19 mouse cellular contexts compared by ENCODE assay signal in genomic region chr11:116721548-116722271, GRCm38 (mm10). TPM values are rescaled to one million over a fixed set of nuclear protein-coding genes. Genes with fewer than 3 reads are reported as not detected.
DNase-seq lines count a peak whose midpoint lies in the region; ATAC-seq and TF ChIP-seq lines count a peak whose summit lies in the region.
"Had no signal": no experiment of that assay in that cellular context is flagged by ENCODE, and none has a peak within 500 bp of the region (broad histone marks: within the 10 kb centered on the region; RNA-seq: fewer than 3 reads in every experiment).

No protein-coding gene starts in this region.

- H3K9me3 ChIP-seq in heart, embryonic 12.5 days (replicated peaks) = peaks cover 17% of the 10 kb centered on the region
- H3K9me3 ChIP-seq in lung, embryonic 14.5 days (ENCODE audit: low read depth, low read length) = no peaks in the 10 kb centered on the region
- H3K9me3 ChIP-seq in limb, embryonic 11.5 days (ENCODE audit: control insufficient read depth, low read length) = no peaks in the 10 kb centered on the region
- H3K9me3 ChIP-seq: embryonic facial prominence, embryonic 12.5 days; neural tube, embryonic 15.5 days had no signal

- TF ChIP-seq CTCF in lung, embryonic 14.5 days (IDR thresholded peaks at IDR 0.05; ENCODE audit: low read depth) = no peak
- TF ChIP-seq CTCF in lung, adult 2 months (IDR thresholded peaks at IDR 0.05; ENCODE audit: insufficient read depth, low read length) = no peak

- 66% methylated on average over 9 of the region's 9 CpGs for WGBS in heart, embryonic 12.5 days
- WGBS in lung, embryonic 14.5 days = 54% methylated on average over 9 of the region's 9 CpGs
- WGBS in lung, adult 2 months = 30% methylated on average over 9 of the region's 9 CpGs
- 77% methylated on average over 9 of the region's 9 CpGs for WGBS in limb, embryonic 11.5 days

- 0 out of 2 replicates have a peak, but pooled peaks cover 3% of the 10 kb centered on the region for H3K4me1 ChIP-seq in heart, embryonic 12.5 days (replicated peaks)
- no peaks in the 10 kb centered on the region; the same call in 1 of the 2 replicates for H3K4me1 ChIP-seq in lung, embryonic 14.5 days (ENCODE audit: insufficient read depth)
- peaks cover 7% of the 10 kb centered on the region for H3K4me1 ChIP-seq in lung, adult 2 months (ENCODE audit: control insufficient read depth, insufficient read depth, low read length)
- H3K4me1 ChIP-seq in limb, embryonic 11.5 days (ENCODE audit: control insufficient read depth, insufficient read depth, low read length) = no peaks in the 10 kb centered on the region

- no peaks in the 10 kb centered on the region for H3K36me3 ChIP-seq in heart, embryonic 12.5 days
- no peaks in the 10 kb centered on the region for H3K36me3 ChIP-seq in lung, embryonic 14.5 days (ENCODE audit: insufficient read depth)
- H3K36me3 ChIP-seq in limb, embryonic 11.5 days (ENCODE audit: control insufficient read depth, insufficient read depth, low read length) = no peaks in the 10 kb centered on the region
- H3K36me3 ChIP-seq: embryonic facial prominence, embryonic 12.5 days; neural tube, embryonic 15.5 days had no signal

- H3K9ac ChIP-seq in heart, embryonic 12.5 days = no peak overlapping the region
- H3K9ac ChIP-seq in lung, embryonic 14.5 days = no peak overlapping the region
- no peak overlapping the region for H3K9ac ChIP-seq in limb, embryonic 11.5 days (ENCODE audit: low read length)
- H3K9ac ChIP-seq: embryonic facial prominence, embryonic 12.5 days; forebrain, embryonic 13.5 days; neural tube, embryonic 15.5 days had no signal

- no peak for TF ChIP-seq POLR2A in lung, adult 2 months (IDR thresholded peaks at IDR 0.05; ENCODE audit: borderline replicate concordance, extremely low read depth, low read depth, low read length)

- ATAC-seq in heart, embryonic 12.5 days (ENCODE audit: insufficient number of reproducible peaks, low FRiP score) = no peak
- no peak for ATAC-seq in lung, embryonic 14.5 days (ENCODE audit: insufficient read depth)
- no peak for ATAC-seq in limb, embryonic 11.5 days (ENCODE audit: insufficient number of reproducible peaks, low FRiP score, low TSS enrichment, low read depth)
- ATAC-seq: forebrain, embryonic 13.5 days; intestine, embryonic 16.5 days had no signal

- H3K4me2 ChIP-seq in heart, embryonic 12.5 days = no peak overlapping the region
- no peak overlapping the region for H3K4me2 ChIP-seq in lung, embryonic 14.5 days
- H3K4me2 ChIP-seq in limb, embryonic 11.5 days (ENCODE audit: low read depth, severe bottlenecking) = no peak overlapping the region
- H3K4me2 ChIP-seq: embryonic facial prominence, embryonic 12.5 days; forebrain, embryonic 13.5 days; neural tube, embryonic 15.5 days had no signal

- no peaks in the 10 kb centered on the region for H3K27me3 ChIP-seq in heart, embryonic 12.5 days (replicated peaks)
- H3K27me3 ChIP-seq in lung, embryonic 14.5 days (ENCODE audit: insufficient read depth, low read length) = no peaks in the 10 kb centered on the region
- H3K27me3 ChIP-seq in limb, embryonic 11.5 days (ENCODE audit: control insufficient read depth, insufficient read depth, low read length) = no peaks in the 10 kb centered on the region
- H3K27me3 ChIP-seq: embryonic facial prominence, embryonic 12.5 days; forebrain, embryonic 13.5 days; neural tube, embryonic 15.5 days had no signal

- H3K27ac ChIP-seq in heart, embryonic 12.5 days (ENCODE audit: poor library complexity, severe bottlenecking) = no peak overlapping the region
- no peak overlapping the region for H3K27ac ChIP-seq in lung, embryonic 14.5 days (ENCODE audit: low read depth)
- 0 out of 2 replicates have a peak overlapping the region, but pooled peaks have one; percentile 30 for H3K27ac ChIP-seq in limb, embryonic 11.5 days (replicated peaks; ENCODE audit: low read depth, low read length)
- H3K27ac ChIP-seq: embryonic facial prominence, embryonic 12.5 days; forebrain, embryonic 13.5 days; neural tube, embryonic 15.5 days had no signal

- DNase-seq in heart, adult 11 months = peak; percentile 96
- DNase-seq in lung, embryonic 14.5 days = peak; percentile 37
- no peak for DNase-seq in lung, adult 2 months
- DNase-seq in limb, embryonic 11.5 days (ENCODE audit: low spot score) = no peak
- peak; percentile 11 for DNase-seq in skeletal muscle tissue, adult 2 months (ENCODE audit: low read depth, low spot score)
- no peak for DNase-seq in cerebellum, postnatal 36 days
- no peak for DNase-seq in left cerebral cortex, adult 18-20 months (ENCODE audit: low spot score in 2 of 2)
- DNase-seq: B cell, adult 2 months; cerebellum, adult 18-20 months had no signal

- H3K4me3 ChIP-seq in heart, embryonic 12.5 days = no peak overlapping the region
- no peak overlapping the region for H3K4me3 ChIP-seq in lung, embryonic 14.5 days (ENCODE audit: low read depth, low read length)
- H3K4me3 ChIP-seq in lung, adult 2 months (replicated peaks; ENCODE audit: extremely low read depth, low read depth, low read length) = no peak overlapping the region
- no peak overlapping the region for H3K4me3 ChIP-seq in limb, embryonic 11.5 days (ENCODE audit: low read depth, low read length)
- H3K4me3 ChIP-seq: embryonic facial prominence, embryonic 12.5 days; forebrain, embryonic 13.5 days; neural tube, embryonic 15.5 days had no signal

RNA-seq across cellular contexts. Expression of gene St6galnac1, which starts 53.6 kb away (rescaled TPM):
- polyA plus RNA-seq in heart, embryonic 12.5 days (2016; fragmentation: Nextera tagmentation; extraction: Ambion mirVana) = not detected in 2 replicates
- not detected in 2 replicates for polyA plus RNA-seq in lung, embryonic 14.5 days (2014; fragmentation: Nextera tagmentation; extraction: Ambion mirVana)
- polyA plus RNA-seq in lung, adult 2 months (2012; rRNA removed) = 0.26 and 0.28 TPM in 2 replicates
- polyA plus RNA-seq in limb, embryonic 11.5 days (2014; fragmentation: Nextera tagmentation; extraction: Ambion mirVana) = not detected in 2 replicates
- not detected for total RNA-seq in left cerebral cortex, adult 18-20 months (2021)
- total RNA-seq: gastrocnemius, postnatal 36 days; layer of hippocampus, adult 8-10 months; left cerebral cortex, postnatal 25 days had no signal
- polyA plus RNA-seq: embryonic facial prominence, embryonic 12.5 days; forebrain, embryonic 13.5 days; hindbrain, embryonic 11.5 days; intestine, embryonic 16.5 days; liver, embryonic 16.5 days; neural tube, embryonic 15.5 days had no signal

Comparison
In these comparisons a context has a peak if more than half of its experiments do, and no peak if none do; other contexts are left out.
1. DNase-seq: peak in heart, adult 11 months (single experiment), lung, embryonic 14.5 days (single experiment) and skeletal muscle tissue, adult 2 months (single experiment); none in lung, adult 2 months (single experiment), limb, embryonic 11.5 days (single experiment), cerebellum, postnatal 36 days (0 of 2) and left cerebral cortex, adult 18-20 months (0 of 2).